Mouse (Mus musculus): Measurements from ENCODE around the gene Ube2l6. TPM values are rescaled to one million over a fixed set of nuclear protein-coding genes. Genes with fewer than 3 reads are reported as not detected.

Gene Ube2l6
- polyA plus RNA-seq, 1 experiment from 2014 or later, result 34.0 TPM

GRCm38 (mm10) chr2:84822552-84822951 is 23.9 kb downstream of the Ube2l6 start, which contains the start of gene Smtnl1:
TSS of gene Smtnl1 (minus strand) at chr2:84822652.
- Histone ChIP-seq H3K4me3 (no peak within 1 kb of the TSS), H3K4me1 (peaks cover 3% of the 10 kb centered on the region), H3K9ac (no peak within 1 kb of the TSS), H3K36me3 (no peaks in the 10 kb centered on the region), H3K27me3 (peaks cover 8% of the 10 kb centered on the region), H3K9me3 (replicated peaks) (no peaks in the 10 kb centered on the region), H3K27ac (no peak within 1 kb of the TSS), H3K4me2 (replicated peaks) (no peak within 1 kb of the TSS)
- ATAC-seq (ENCODE audit: low FRiP score), result no peak
- 68% methylated on average over 13 of the region's 13 CpGs for WGBS

GRCm38 (mm10) chr2:84823237-84823636 is 24.6 kb downstream of the Ube2l6 start:
- ATAC-seq (ENCODE audit: low FRiP score), result no peak
- Histone ChIP-seq H3K36me3 (no peaks in the 10 kb centered on the region), H3K4me3 (no peak overlapping the region), H3K4me2 (replicated peaks) (no peak overlapping the region), H3K27ac (no peak overlapping the region), H3K9me3 (replicated peaks) (no peaks in the 10 kb centered on the region), H3K9ac (no peak overlapping the region), H3K27me3 (peaks cover 8% of the 10 kb centered on the region), H3K4me1 (peaks cover 10% of the 10 kb centered on the region)
- 53% methylated on average over 2 of the region's 2 CpGs for WGBS

- peak within 1 kb of the TSS; percentile 80 for H3K9ac ChIP-seq
- under 1% methylated on average over 34 of the region's 34 CpGs for WGBS
- H3K4me1 ChIP-seq, result peaks cover 10% of the 10 kb centered on the region
- H3K27me3 ChIP-seq, result no peaks in the 10 kb centered on the region
- ATAC-seq (ENCODE audit: low FRiP score), result peak; percentile 92
- peak within 1 kb of the TSS; percentile 48; the same call in 1 of the 2 replicates for H3K27ac ChIP-seq
- peaks cover 11% of the 10 kb centered on the region; the same call in 1 of the 2 replicates for H3K36me3 ChIP-seq
- H3K9me3 ChIP-seq (replicated peaks), result no peaks in the 10 kb centered on the region
- H3K4me2 ChIP-seq (replicated peaks), result peak within 1 kb of the TSS; percentile 99
- peak within 1 kb of the TSS; percentile 74 for H3K4me3 ChIP-seq
Observed at GRCm38 (mm10) chr2:84826488-84827282, 28.1 kb downstream of the Ube2l6 start, which contains the start of gene Timm10. TSS of gene Timm10 (plus strand) at chr2:84826997.

GRCm38 (mm10) chr2:84827283-84827920 is 28.8 kb downstream of the Ube2l6 start:
- peaks cover 13% of the 10 kb centered on the region for H3K4me1 ChIP-seq
- peak overlapping the region; percentile 99 for H3K4me2 ChIP-seq (replicated peaks)
- H3K27ac ChIP-seq, result no peak overlapping the region
- WGBS, result under 1% methylated on average over 29 of the region's 29 CpGs
- H3K9ac ChIP-seq, result peak overlapping the region; percentile 80
- no peaks in the 10 kb centered on the region for H3K9me3 ChIP-seq (replicated peaks)
- peak overlapping the region; percentile 74 for H3K4me3 ChIP-seq
- H3K27me3 ChIP-seq, result no peaks in the 10 kb centered on the region
- ATAC-seq (ENCODE audit: low FRiP score), result peak; percentile 53
- H3K36me3 ChIP-seq, result peaks cover 11% of the 10 kb centered on the region; the same call in 1 of the 2 replicates

GRCm38 (mm10) chr2:84831666-84832391 is 33.2 kb downstream of the Ube2l6 start:
- Histone ChIP-seq H3K9ac (no peak overlapping the region), H3K36me3 (peaks cover 11% of the 10 kb centered on the region; the same call in 1 of the 2 replicates), H3K4me2 (replicated peaks) (no peak overlapping the region), H3K27ac (no peak overlapping the region), H3K27me3 (peaks cover under 1% of the 10 kb centered on the region; the same call in 1 of the 2 replicates), H3K4me3 (no peak overlapping the region), H3K9me3 (replicated peaks) (no peaks in the 10 kb centered on the region), H3K4me1 (peaks cover 13% of the 10 kb centered on the region)
- 37% methylated on average over 10 of the region's 10 CpGs for WGBS
- ATAC-seq (ENCODE audit: low FRiP score), result peak; percentile 67

GRCm38 (mm10) chr2:84837107-84837506 is 38.5 kb downstream of the Ube2l6 start:
- Histone ChIP-seq H3K27ac (no peak overlapping the region), H3K9me3 (replicated peaks) (no peaks in the 10 kb centered on the region), H3K4me2 (replicated peaks) (no peak overlapping the region), H3K4me3 (no peak overlapping the region), H3K36me3 (no peaks in the 10 kb centered on the region), H3K27me3 (peaks cover 44% of the 10 kb centered on the region), H3K9ac (no peak overlapping the region), H3K4me1 (peaks cover 31% of the 10 kb centered on the region)
- no peak for ATAC-seq (ENCODE audit: low FRiP score)
- WGBS, result 64% methylated on average over 8 of the region's 8 CpGs

GRCm38 (mm10) chr2:84837817-84838592 is 39.4 kb downstream of the Ube2l6 start:
- Histone ChIP-seq H3K4me2 (replicated peaks) (no peak overlapping the region), H3K36me3 (no peaks in the 10 kb centered on the region), H3K27me3 (peaks cover 44% of the 10 kb centered on the region), H3K27ac (no peak overlapping the region), H3K9ac (no peak overlapping the region), H3K9me3 (replicated peaks) (no peaks in the 10 kb centered on the region), H3K4me1 (peaks cover 31% of the 10 kb centered on the region), H3K4me3 (no peak overlapping the region)
- no peak for ATAC-seq (ENCODE audit: low FRiP score)
- 25% methylated on average over 9 of the region's 9 CpGs for WGBS

- peaks cover 44% of the 10 kb centered on the region for H3K27me3 ChIP-seq
- H3K9me3 ChIP-seq (replicated peaks), result no peaks in the 10 kb centered on the region
- peak within 1 kb of the TSS; percentile 58 for H3K4me3 ChIP-seq
- H3K9ac ChIP-seq, result peak within 1 kb of the TSS; percentile 68
- peak within 1 kb of the TSS; percentile 66; the same call in 1 of the 2 replicates for H3K27ac ChIP-seq
- ATAC-seq (ENCODE audit: low FRiP score), result no peak
- no peaks in the 10 kb centered on the region for H3K36me3 ChIP-seq
- peaks cover 31% of the 10 kb centered on the region for H3K4me1 ChIP-seq
- 20% methylated on average over 10 of the region's 10 CpGs for WGBS
- peak within 1 kb of the TSS; percentile 99 for H3K4me2 ChIP-seq (replicated peaks)
Observed at GRCm38 (mm10) chr2:84838593-84838949, 39.9 kb downstream of the Ube2l6 start, which contains the start of gene Slc43a1. TSS of gene Slc43a1 (plus strand) at chr2:84838850.

- Histone ChIP-seq H3K27ac (peak overlapping the region; percentile 66), H3K27me3 (peaks cover 44% of the 10 kb centered on the region)
Observed at GRCm38 (mm10) chr2:84838993-84839980, 40.7 kb downstream of the Ube2l6 start.

GRCm38 (mm10) chr2:84840016-84840747 is 41.6 kb downstream of the Ube2l6 start:
- Histone ChIP-seq H3K9me3 (replicated peaks) (no peaks in the 10 kb centered on the region), H3K4me3 (peak overlapping the region; percentile 58), H3K4me2 (replicated peaks) (peak overlapping the region; percentile 99), H3K36me3 (no peaks in the 10 kb centered on the region), H3K9ac (peak overlapping the region; percentile 68), H3K27me3 (peaks cover 44% of the 10 kb centered on the region), H3K4me1 (peaks cover 31% of the 10 kb centered on the region), H3K27ac (peak overlapping the region; percentile 66)
- WGBS, result under 1% methylated on average over 54 of the region's 54 CpGs
- peak; percentile 92 for ATAC-seq (ENCODE audit: low FRiP score)

More at GRCm38 (mm10) chr2:84838993-84839980, 40.7 kb downstream of the Ube2l6 start:
- H3K4me2 ChIP-seq (replicated peaks), result peak overlapping the region; percentile 99
- peak; percentile 44 for ATAC-seq (ENCODE audit: low FRiP score)
- 1% methylated on average over 47 of the region's 47 CpGs for WGBS
- no peaks in the 10 kb centered on the region for H3K36me3 ChIP-seq
- no peaks in the 10 kb centered on the region for H3K9me3 ChIP-seq (replicated peaks)
- peaks cover 31% of the 10 kb centered on the region for H3K4me1 ChIP-seq
- peak overlapping the region; percentile 68 for H3K9ac ChIP-seq
- peak overlapping the region; percentile 58 for H3K4me3 ChIP-seq

Measured in hindbrain, embryonic 12.5 days (tissue).